Mouse (Mus musculus): ENCODE measurements around the gene Acbd6.

DNA sequence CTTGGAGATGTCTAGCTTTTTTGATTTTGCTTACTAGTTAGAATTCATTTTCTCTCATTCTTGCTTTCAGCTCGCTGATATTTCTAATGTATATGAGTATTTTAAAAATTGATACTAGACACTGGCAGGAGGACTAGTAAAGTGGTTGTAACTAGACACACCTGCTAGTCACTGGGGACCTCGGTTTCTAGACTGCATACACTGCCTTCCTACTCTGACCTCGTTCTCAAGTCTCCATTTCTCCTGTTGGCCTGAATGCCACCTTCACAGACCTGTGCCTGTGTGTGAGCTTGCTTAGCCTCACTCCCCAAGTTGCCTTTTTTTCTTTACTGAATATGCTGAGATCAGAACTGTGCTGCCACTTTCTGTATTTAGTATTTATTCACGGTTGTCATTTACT, 131.2 kb downstream of the Acbd6 start:
- TF ChIP-seq ZC3H11A (IDR thresholded peaks at IDR 0.05; ENCODE audit: borderline replicate concordance, low read depth, low read length) (no peak), MAFK (IDR thresholded peaks at IDR 0.05; ENCODE audit: insufficient read depth, low read depth, low read length) (no peak), ZNF384 (IDR thresholded peaks at IDR 0.05; ENCODE audit: low read depth, low read length) (no peak), HCFC1 (IDR thresholded peaks at IDR 0.05; ENCODE audit: borderline replicate concordance, insufficient read depth, low read length) (no peak), CHD2 (IDR thresholded peaks at IDR 0.05; ENCODE audit: low read depth, low read length) (no peak)
